Mouse (Mus musculus) liver, embryonic 11.5 days (tissue): Measurements from ENCODE around the gene Zfp341. TPM values are rescaled to one million over a fixed set of nuclear protein-coding genes. Genes with fewer than 3 reads are reported as not detected.
A peak's percentile ranks its signal among the peaks of the same experiment; 100 is the strongest.

Experiments used
- ATAC-seq: fragments of 200-750 bp; cut with Nextera tagmentation; replicated peaks from 2 replicates; pipeline ENCODE4 v1.8.0; 2017; ENCODE audit warnings: moderate number of reproducible peaks, mild to moderate bottlenecking, moderate TSS enrichment, moderate library complexity; ENCODE audit not compliant: low FRiP score
- DNase-seq: peaks from one replicate; pipeline ENCODE4 v3.0.0-alpha.2; 2017; ENCODE audit warnings: low spot score
- H3K27ac ChIP-seq: fragments of 300-500 bp; sonication (generic); 2 replicates; pipeline ENCODE4 v1.5.1; 2014; ENCODE audit warnings: mild to moderate bottlenecking, low read depth, low read length, control low read depth
- H3K27me3 ChIP-seq: fragments of 300-500 bp; sonication (generic); replicated peaks from 2 replicates; pipeline ENCODE4 v1.6.1; 2014; ENCODE audit warnings: low read length, mixed read lengths; ENCODE audit not compliant: control insufficient read depth, insufficient read depth
- H3K36me3 ChIP-seq: fragments of 300-500 bp; sonication (generic); 2 replicates; pipeline ENCODE4 v1.6.1; 2014; ENCODE audit warnings: mild to moderate bottlenecking, low read length, moderate library complexity, mixed read lengths; ENCODE audit not compliant: control insufficient read depth, insufficient read depth
- H3K4me1 ChIP-seq: fragments of 300-500 bp; sonication (generic); replicated peaks from 2 replicates; pipeline ENCODE4 v1.6.1; 2014; ENCODE audit warnings: low read length, mixed read lengths; ENCODE audit not compliant: control insufficient read depth, insufficient read depth
- H3K4me2 ChIP-seq: fragments of 300-500 bp; sonication (generic); 2 replicates; pipeline ENCODE4 v1.6.1; 2014; ENCODE audit warnings: mild to moderate bottlenecking, control low read depth, moderate library complexity
- H3K4me3 ChIP-seq: fragments of 300-500 bp; sonication (generic); 2 replicates; pipeline ENCODE4 v1.5.1; 2014; ENCODE audit warnings: low read depth, low read length, control low read depth
- H3K9ac ChIP-seq: fragments of 300-500 bp; sonication (generic); 2 replicates; pipeline ENCODE4 v1.6.1; 2014; ENCODE audit warnings: low read depth, low read length, control low read depth
- H3K9me3 ChIP-seq: fragments of 300-500 bp; sonication (generic); 2 replicates; pipeline ENCODE4 v1.6.1; 2016; ENCODE audit warnings: low read length, inconsistent platforms, mixed read lengths; ENCODE audit not compliant: control insufficient read depth
- WGBS: fragments of 180-500 bp; shearing (Covaris S2); extraction: QIAGEN DNeasy Blood & Tissue Kit; methylation state at CpG from one replicate; pipeline ENCODE4 v1.1.7; 2014; 5-methylcytosine and 5-hydroxymethylcytosine counted together
- polyA plus RNA-seq: library from polyadenylated mRNA; unstranded; fragments of >200 nt; fragmentation: Nextera tagmentation; extraction: Ambion mirVana; gene quantifications from 2 replicates; pipeline ENCODE4 v1.2.1, GENCODE M21; 2014

Zfp341 gene
- polyA plus RNA-seq, 1 experiment from 2014 or later: 1.3 TPM

DNA sequence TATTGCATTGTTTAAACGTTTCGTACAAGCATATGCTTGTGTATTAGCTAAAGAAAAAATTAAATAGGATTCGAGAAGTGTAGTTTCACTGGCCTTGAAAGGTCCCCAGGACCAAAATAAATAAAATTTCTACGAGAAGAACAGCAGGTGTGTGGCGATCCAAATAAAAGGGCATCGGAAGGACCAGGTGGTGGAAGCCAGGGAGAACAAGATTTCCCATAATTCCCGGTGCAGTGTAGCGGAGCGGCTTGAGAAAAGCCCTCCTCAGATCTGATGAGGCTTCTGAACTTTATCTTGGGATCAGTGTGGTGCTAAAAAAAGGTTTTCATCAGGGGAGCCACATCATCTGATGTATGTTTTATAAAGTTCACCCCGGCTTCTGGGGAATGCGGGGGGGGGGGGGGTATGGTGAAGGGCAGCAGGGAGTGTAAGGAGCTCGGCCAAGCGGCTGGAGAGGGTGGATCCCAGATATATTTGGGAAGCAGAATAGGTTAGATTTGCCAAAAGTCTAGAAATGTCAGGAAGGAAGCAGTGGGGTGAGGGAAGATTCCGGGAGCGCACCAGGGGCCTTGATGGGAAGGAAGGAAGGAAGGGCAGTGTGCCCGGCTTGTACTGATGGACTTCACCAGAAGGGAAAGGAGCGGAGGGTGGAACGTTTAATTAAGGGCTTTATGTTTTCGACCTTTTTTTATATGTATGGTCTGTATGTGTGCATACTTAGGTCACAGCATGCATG is 1.9 kb downstream of the Zfp341 start:
- Histone ChIP-seq H3K27me3 (no peaks in the 10 kb centered on the region), H3K9me3 (no peaks in the 10 kb centered on the region), H3K9ac (peak overlapping the region; percentile 38), H3K4me3 (peak overlapping the region; percentile 26), H3K36me3 (no peaks in the 10 kb centered on the region), H3K27ac (peak overlapping the region; percentile 75), H3K4me1 (peaks cover 14% of the 10 kb centered on the region), H3K4me2 (peak overlapping the region; percentile 84)
- ATAC-seq: no peak
- 47% methylated on average over 19 of the region's 19 CpGs for WGBS
- DNase-seq: no peak

DNA sequence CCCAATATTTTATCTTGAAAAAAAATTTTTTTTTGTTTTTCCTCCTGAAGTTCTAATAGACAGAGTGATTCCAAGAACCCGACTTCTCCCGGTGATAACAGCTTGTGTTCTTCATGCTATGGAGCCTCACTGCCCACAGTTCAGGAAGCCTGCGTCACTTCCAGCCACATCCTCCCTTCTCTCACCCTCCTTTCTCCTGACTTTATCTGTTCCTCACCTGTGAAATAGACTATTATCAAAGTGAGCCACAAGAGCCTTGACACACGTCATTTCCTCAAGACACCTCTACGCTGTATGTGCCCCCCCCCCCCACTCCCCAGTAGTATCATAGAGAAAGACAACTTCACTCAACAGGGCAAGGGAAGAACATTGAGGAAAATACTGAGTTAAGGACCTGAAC is 2.6 kb downstream of the Zfp341 start:
- H3K9ac ChIP-seq: no peak overlapping the region
- H3K9me3 ChIP-seq: no peaks in the 10 kb centered on the region
- H3K27me3 ChIP-seq: no peaks in the 10 kb centered on the region
- WGBS: 44% methylated on average over 5 of the region's 5 CpGs
- peak overlapping the region; percentile 26; the same call in 1 of the 2 replicates for H3K4me3 ChIP-seq
- H3K36me3 ChIP-seq: no peaks in the 10 kb centered on the region
- H3K27ac ChIP-seq: peak overlapping the region; percentile 75
- peak overlapping the region; percentile 84 for H3K4me2 ChIP-seq
- H3K4me1 ChIP-seq: peaks cover 14% of the 10 kb centered on the region
- no peak for DNase-seq
- 0 out of 2 replicates have a peak, but pooled peaks have one; percentile 9 for ATAC-seq

- H3K27ac ChIP-seq: no peak overlapping the region; the same call in 1 of the 2 replicates
- ATAC-seq (no peak), DNase-seq (no peak)
- no peak overlapping the region for H3K4me2 ChIP-seq
- no peaks in the 10 kb centered on the region for H3K27me3 ChIP-seq
- H3K4me3 ChIP-seq: no peak overlapping the region
- peaks cover 14% of the 10 kb centered on the region for H3K4me1 ChIP-seq
- H3K36me3 ChIP-seq: no peaks in the 10 kb centered on the region
- H3K9ac ChIP-seq: no peak overlapping the region
- no peaks in the 10 kb centered on the region for H3K9me3 ChIP-seq
- 80% methylated on average over 3 of the region's 3 CpGs for WGBS
These were observed 4.0 kb downstream of the Zfp341 start for GRCm38 (mm10) chr2:154617061-154617460.

DNA sequence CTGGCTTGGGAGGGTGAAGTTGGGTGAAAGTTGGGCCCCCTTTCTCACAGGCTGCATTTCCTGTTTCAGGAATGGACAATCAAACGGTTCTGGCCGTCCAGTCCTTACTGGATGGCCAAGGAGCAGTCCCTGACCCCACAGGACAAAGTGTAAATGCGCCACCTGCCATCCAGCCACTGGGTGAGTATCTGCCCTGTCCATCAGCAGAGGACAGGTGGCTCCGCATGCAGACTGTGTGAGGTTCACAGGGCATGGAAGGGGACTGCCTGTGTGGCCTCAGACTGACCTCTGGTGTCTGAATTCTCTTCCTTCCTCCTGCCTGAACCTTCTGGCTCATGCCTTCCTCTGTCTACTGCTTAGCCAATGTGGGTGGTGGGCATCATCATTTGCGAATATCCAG is 8.6 kb downstream of the Zfp341 start:
- ATAC-seq (0 out of 2 replicates have a peak, but pooled peaks have one; percentile 18), DNase-seq (no peak)
- peaks cover 3% of the 10 kb centered on the region; the same call in 1 of the 2 replicates for H3K36me3 ChIP-seq
- H3K4me2 ChIP-seq: no peak overlapping the region
- 63% methylated on average over 5 of the region's 5 CpGs for WGBS
- no peak overlapping the region for H3K4me3 ChIP-seq
- no peak overlapping the region for H3K9ac ChIP-seq
- H3K9me3 ChIP-seq: peaks cover 3% of the 10 kb centered on the region; the same call in 1 of the 2 replicates
- H3K4me1 ChIP-seq: no peaks in the 10 kb centered on the region
- H3K27ac ChIP-seq: no peak overlapping the region
- no peaks in the 10 kb centered on the region for H3K27me3 ChIP-seq

DNA sequence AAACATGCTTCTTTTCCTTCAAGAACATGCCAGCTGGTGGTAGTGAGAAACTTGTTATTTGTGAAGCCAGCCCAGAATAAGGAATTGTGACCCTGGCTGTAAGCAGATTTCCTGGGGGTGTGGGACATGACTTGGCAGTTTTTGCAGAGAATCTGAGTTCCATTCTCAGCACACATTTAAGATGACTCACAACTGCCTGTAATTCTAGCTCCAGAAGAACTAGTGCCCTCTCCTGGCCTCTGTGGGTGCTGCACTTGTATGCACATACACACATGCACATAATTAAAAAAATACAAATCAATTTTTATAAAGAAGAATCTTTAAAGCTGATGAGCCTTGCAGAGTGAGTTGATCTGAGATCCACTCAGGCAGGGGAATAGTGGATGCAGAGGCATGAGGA is 11.0 kb downstream of the Zfp341 start:
- DNase-seq: no peak

GRCm38 (mm10) chr2:154630531-154630930 is 17.4 kb downstream of the Zfp341 start:
- WGBS: 84% methylated on average over 5 of the region's 5 CpGs
- Histone ChIP-seq H3K4me2 (peak overlapping the region; percentile 65), H3K4me3 (no peak overlapping the region), H3K9me3 (no peaks in the 10 kb centered on the region), H3K4me1 (peaks cover 23% of the 10 kb centered on the region), H3K27ac (no peak overlapping the region), H3K27me3 (no peaks in the 10 kb centered on the region), H3K9ac (no peak overlapping the region), H3K36me3 (no peaks in the 10 kb centered on the region)
- ATAC-seq (no peak), DNase-seq (no peak)

More for the DNA sequence above, 11.0 kb downstream of the Zfp341 start:
- Histone ChIP-seq H3K4me1 (no peaks in the 10 kb centered on the region), H3K36me3 (peaks cover 3% of the 10 kb centered on the region; the same call in 1 of the 2 replicates), H3K9me3 (peaks cover 3% of the 10 kb centered on the region; the same call in 1 of the 2 replicates), H3K4me2 (no peak overlapping the region), H3K27me3 (no peaks in the 10 kb centered on the region), H3K4me3 (no peak overlapping the region), H3K27ac (no peak overlapping the region), H3K9ac (no peak overlapping the region)
- ATAC-seq: no peak

GRCm38 (mm10) chr2:154632203-154632780 is 19.2 kb downstream of the Zfp341 start:
- peak; percentile 89 for ATAC-seq
- 56% methylated on average over 16 of the region's 16 CpGs for WGBS
- Histone ChIP-seq H3K4me1 (peaks cover 23% of the 10 kb centered on the region), H3K9me3 (no peaks in the 10 kb centered on the region), H3K27me3 (no peaks in the 10 kb centered on the region), H3K4me2 (peak overlapping the region; percentile 65), H3K36me3 (no peaks in the 10 kb centered on the region), H3K9ac (peak overlapping the region; percentile 78), H3K27ac (peak overlapping the region; percentile 99), H3K4me3 (peak overlapping the region; percentile 53)
- DNase-seq: peak; percentile 64

GRCm38 (mm10) chr2:154633039-154633742 is 20.1 kb downstream of the Zfp341 start:
- peaks cover 23% of the 10 kb centered on the region for H3K4me1 ChIP-seq
- WGBS: 77% methylated on average over 5 of the region's 5 CpGs
- H3K27me3 ChIP-seq: no peaks in the 10 kb centered on the region
- peak overlapping the region; percentile 99 for H3K27ac ChIP-seq
- peak overlapping the region; percentile 39 for H3K9ac ChIP-seq
- DNase-seq (no peak), ATAC-seq (peak; percentile 57)
- H3K4me3 ChIP-seq: no peak overlapping the region
- H3K36me3 ChIP-seq: peaks cover 5% of the 10 kb centered on the region
- peak overlapping the region; percentile 48 for H3K4me2 ChIP-seq
- H3K9me3 ChIP-seq: 0 out of 2 replicates have a peak, but pooled peaks cover 1% of the 10 kb centered on the region
